Mouse (Mus musculus) neural tube, embryonic 13.5 days (tissue): ENCODE data around the gene Tex21. TPM values are rescaled to one million over a fixed set of nuclear protein-coding genes. Genes with fewer than 3 reads are reported as not detected.

Experiments used
- ATAC-seq: fragments of 200-750 bp; cut with Nextera tagmentation; 2 replicates; pipeline ENCODE4 v1.8.0; 2017; ENCODE audit warnings: low read depth, mild to moderate bottlenecking, moderate TSS enrichment, moderate library complexity
- H3K27ac ChIP-seq: fragments of 300-500 bp; sonication (generic); replicated peaks from 2 replicates; pipeline ENCODE4 v1.5.1; 2015; ENCODE audit warnings: moderate library complexity, mild to moderate bottlenecking, inconsistent platforms
- H3K27me3 ChIP-seq: fragments of 300-500 bp; sonication (generic); 2 replicates; pipeline ENCODE4 v1.6.1; 2015; ENCODE audit warnings: mild to moderate bottlenecking, inconsistent platforms
- H3K36me3 ChIP-seq: fragments of 300-500 bp; sonication (generic); 2 replicates; pipeline ENCODE4 v1.6.1; 2015; ENCODE audit warnings: mild to moderate bottlenecking, inconsistent platforms
- H3K4me1 ChIP-seq: fragments of 300-500 bp; sonication (generic); replicated peaks from 2 replicates; pipeline ENCODE4 v1.6.1; 2015; ENCODE audit warnings: inconsistent platforms
- H3K4me2 ChIP-seq: fragments of 300-500 bp; sonication (generic); 2 replicates; pipeline ENCODE4 v1.6.1; 2015; ENCODE audit warnings: inconsistent platforms, mild to moderate bottlenecking, moderate library complexity
- H3K4me3 ChIP-seq: fragments of 300-500 bp; sonication (generic); 2 replicates; pipeline ENCODE4 v1.5.1; 2015; ENCODE audit warnings: mild to moderate bottlenecking, inconsistent platforms
- H3K9ac ChIP-seq: fragments of 300-500 bp; sonication (generic); 2 replicates; pipeline ENCODE4 v1.6.1; 2015; ENCODE audit warnings: moderate library complexity, mild to moderate bottlenecking, inconsistent platforms
- H3K9me3 ChIP-seq: fragments of 300-500 bp; sonication (generic); 2 replicates; pipeline ENCODE4 v1.6.1; 2016; ENCODE audit warnings: inconsistent platforms
- WGBS: fragments of 180-500 bp; shearing (Covaris S2); methylation state at CpG from one replicate; pipeline ENCODE4 v1.1.7; 2015; 5-methylcytosine and 5-hydroxymethylcytosine counted together
- polyA plus RNA-seq: library from polyadenylated mRNA; unstranded; fragments of >200 nt; fragmentation: Nextera tagmentation; extraction: Ambion mirVana; gene quantifications from 2 replicates; pipeline ENCODE4 v1.2.1, GENCODE M21; 2015

The Tex21 gene
- polyA plus RNA-seq, 1 experiment from 2014 or later, result not detected

DNA sequence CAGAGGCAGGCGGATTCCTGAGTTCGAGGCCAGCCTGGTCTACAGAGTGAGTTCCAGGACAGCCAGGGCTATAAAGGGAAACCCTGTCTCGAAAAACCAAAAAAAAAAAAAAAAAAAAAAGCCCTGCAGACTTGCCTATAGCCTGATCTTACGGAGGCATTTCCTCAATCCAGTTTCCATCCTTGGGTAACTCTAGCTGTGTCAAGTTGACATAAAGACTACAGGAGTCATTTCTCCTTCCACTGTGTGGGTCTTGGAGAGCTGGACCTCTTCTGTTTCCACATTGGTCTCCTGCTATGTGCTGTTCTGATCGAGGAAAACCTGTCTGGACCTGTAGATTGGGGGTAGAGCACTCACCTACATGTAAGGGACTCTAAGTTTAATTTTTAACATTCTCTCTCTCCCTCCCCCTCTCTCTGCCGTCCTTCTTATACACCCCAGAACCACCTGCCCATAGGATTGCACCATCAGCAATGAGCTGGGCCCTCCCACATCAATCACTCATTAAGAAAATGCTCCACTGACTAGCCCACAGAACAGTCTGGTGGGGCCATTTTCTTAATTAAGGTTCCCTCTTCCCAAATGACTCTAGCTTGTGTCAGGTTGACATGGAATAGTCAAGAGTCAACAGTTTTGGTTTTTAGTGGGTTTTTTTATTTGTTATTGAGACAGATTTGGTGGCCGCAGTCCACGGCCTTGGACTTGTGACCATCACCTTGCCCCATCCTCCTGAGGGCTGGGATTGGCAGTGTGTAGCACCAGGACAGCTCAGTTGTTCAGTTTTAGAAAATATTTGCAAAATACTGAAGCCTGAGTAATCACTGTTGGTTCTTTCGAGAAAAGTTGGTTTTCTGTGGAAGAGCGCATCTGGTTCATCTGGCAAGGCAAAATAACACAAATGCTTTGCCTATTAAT lies 26.3 kb upstream of the Tex21 start:
- no peaks in the 10 kb centered on the region for H3K9me3 ChIP-seq
- no peak overlapping the region for H3K9ac ChIP-seq
- no peak overlapping the region for H3K4me3 ChIP-seq
- WGBS, result 94% methylated on average over 10 of the region's 10 CpGs
- no peak for ATAC-seq
- H3K36me3 ChIP-seq, result peaks cover 13% of the 10 kb centered on the region
- H3K4me2 ChIP-seq, result no peak overlapping the region
- no peaks in the 10 kb centered on the region for H3K27me3 ChIP-seq
- no peaks in the 10 kb centered on the region for H3K4me1 ChIP-seq
- no peak overlapping the region for H3K27ac ChIP-seq

DNA sequence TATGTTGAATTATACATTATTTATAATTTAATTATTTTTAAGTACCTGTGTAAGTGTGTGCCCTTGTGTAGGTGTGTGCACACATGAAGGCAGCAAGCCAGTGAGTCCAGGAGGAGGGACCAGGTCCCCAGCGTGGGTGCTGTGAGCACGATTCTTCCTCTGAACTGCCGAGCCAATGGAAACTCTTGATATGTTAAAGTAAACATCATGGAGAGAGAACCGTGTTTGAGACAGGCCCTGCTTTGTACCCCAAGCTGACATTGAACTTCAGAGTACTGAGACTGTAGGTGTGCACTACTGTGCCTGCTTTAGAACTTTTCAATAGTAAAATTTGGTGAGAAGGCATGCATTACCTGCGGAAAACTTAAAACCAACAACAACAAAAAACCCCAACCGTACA lies 25.0 kb upstream of the Tex21 start:
- Histone ChIP-seq H3K9ac (no peak overlapping the region), H3K4me3 (no peak overlapping the region), H3K4me2 (no peak overlapping the region), H3K36me3 (peaks cover 13% of the 10 kb centered on the region), H3K27me3 (no peaks in the 10 kb centered on the region), H3K27ac (no peak overlapping the region), H3K4me1 (no peaks in the 10 kb centered on the region), H3K9me3 (no peaks in the 10 kb centered on the region)
- 88% methylated on average over 6 of the region's 6 CpGs for WGBS
- ATAC-seq, result no peak

DNA sequence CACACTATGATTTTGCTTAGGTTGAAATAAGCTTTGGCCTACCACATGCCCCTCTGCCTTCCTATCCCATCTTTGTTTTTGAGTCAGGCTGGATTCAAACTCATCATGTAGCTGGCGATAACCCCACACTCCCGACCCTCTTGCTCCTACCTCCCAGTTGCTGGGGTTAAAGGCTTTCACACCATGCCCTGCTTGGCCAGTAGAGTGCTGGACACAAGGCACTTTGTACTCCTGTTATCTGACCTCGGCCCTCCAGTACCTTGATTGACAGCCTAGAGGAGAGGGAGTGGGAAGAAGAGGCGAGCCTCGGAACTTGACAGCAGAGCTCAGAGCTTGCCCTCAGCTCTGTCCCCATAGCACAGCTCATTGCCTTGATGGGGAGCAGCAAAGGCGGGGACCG lies 22.6 kb upstream of the Tex21 start:
- Histone ChIP-seq H3K27me3 (no peaks in the 10 kb centered on the region), H3K4me2 (no peak overlapping the region), H3K9ac (no peak overlapping the region), H3K4me3 (no peak overlapping the region), H3K27ac (no peak overlapping the region), H3K36me3 (peaks cover 10% of the 10 kb centered on the region), H3K9me3 (no peaks in the 10 kb centered on the region), H3K4me1 (no peaks in the 10 kb centered on the region)
- 85% methylated on average over 7 of the region's 7 CpGs for WGBS
- no peak for ATAC-seq

DNA sequence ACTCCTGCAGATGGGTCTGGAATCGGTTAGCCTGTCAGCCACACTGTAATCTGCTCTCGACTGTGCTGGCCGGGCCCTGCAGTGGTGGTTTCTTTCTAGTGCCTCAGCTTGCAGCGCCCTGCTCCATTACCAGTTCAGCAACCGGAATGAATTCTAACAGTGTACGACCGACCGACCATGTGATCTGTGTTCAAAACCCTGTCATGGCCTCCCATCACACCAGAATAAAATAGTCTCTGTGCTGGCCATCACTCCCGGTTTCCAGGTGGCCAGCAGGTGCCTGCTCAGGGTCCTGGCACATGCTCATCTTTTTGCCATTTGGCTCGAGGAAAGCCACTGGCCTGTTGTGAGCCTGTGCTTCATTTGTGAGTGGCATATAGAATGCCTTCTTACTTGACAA lies 22.1 kb upstream of the Tex21 start:
- WGBS, result 80% methylated on average over 10 of the region's 10 CpGs
- H3K4me1 ChIP-seq, result no peaks in the 10 kb centered on the region
- no peak overlapping the region for H3K4me3 ChIP-seq
- peaks cover 10% of the 10 kb centered on the region for H3K36me3 ChIP-seq
- H3K27ac ChIP-seq, result no peak overlapping the region
- no peak overlapping the region for H3K9ac ChIP-seq
- no peak overlapping the region for H3K4me2 ChIP-seq
- H3K9me3 ChIP-seq, result no peaks in the 10 kb centered on the region
- ATAC-seq, result no peak
- H3K27me3 ChIP-seq, result no peaks in the 10 kb centered on the region

DNA sequence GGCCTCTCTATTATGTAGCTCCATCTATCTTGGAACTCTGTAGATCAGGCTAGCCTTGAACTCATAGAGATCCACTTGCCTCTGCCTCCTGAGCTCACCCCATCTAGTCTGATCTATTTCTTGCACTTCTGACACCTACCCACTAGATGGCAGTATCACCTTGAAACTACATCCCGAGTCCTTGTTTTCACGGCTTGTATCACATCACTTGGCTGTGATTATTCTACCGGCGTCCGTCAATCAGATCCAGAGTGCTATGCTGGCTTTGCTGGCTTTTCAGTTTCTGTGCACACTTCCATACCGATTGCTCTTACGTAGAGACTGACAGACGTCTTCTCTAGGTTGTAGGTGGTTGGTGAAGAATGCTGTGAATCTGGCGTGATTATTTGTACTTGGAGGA lies 20.3 kb upstream of the Tex21 start:
- no peaks in the 10 kb centered on the region for H3K4me1 ChIP-seq
- 82% methylated on average over 9 of the region's 9 CpGs for WGBS
- H3K9me3 ChIP-seq, result no peaks in the 10 kb centered on the region
- H3K27ac ChIP-seq, result no peak overlapping the region
- no peaks in the 10 kb centered on the region for H3K27me3 ChIP-seq
- no peak overlapping the region for H3K9ac ChIP-seq
- no peak for ATAC-seq
- no peak overlapping the region for H3K4me3 ChIP-seq
- H3K36me3 ChIP-seq, result peaks cover 2% of the 10 kb centered on the region
- no peak overlapping the region for H3K4me2 ChIP-seq

DNA sequence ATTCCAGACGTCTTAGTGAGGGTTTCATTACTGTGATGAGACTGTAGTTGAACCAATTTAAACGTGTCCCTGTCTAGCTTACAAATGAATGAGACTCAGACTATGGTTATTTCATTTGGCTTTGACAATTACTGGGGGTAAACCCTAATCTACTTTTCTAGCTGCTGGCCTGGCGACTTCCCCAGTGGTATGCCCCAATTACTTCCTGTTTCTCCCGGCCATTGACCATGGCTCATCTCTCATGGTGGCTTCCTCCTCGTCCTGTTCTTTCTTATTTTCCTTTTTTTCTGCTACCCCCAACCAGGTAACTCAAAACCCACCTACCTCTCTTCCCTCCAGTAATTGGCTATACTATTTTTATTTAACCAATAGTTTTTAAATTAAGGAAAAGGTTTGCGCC lies 18.5 kb upstream of the Tex21 start:
- H3K4me2 ChIP-seq, result no peak overlapping the region
- H3K4me1 ChIP-seq, result no peaks in the 10 kb centered on the region
- H3K9me3 ChIP-seq, result no peaks in the 10 kb centered on the region
- 84% methylated on average over 6 of the region's 6 CpGs for WGBS
- ATAC-seq, result no peak
- no peak overlapping the region for H3K4me3 ChIP-seq
- no peak overlapping the region for H3K9ac ChIP-seq
- H3K27me3 ChIP-seq, result no peaks in the 10 kb centered on the region
- H3K36me3 ChIP-seq, result no peaks in the 10 kb centered on the region; the same call in 1 of the 2 replicates
- no peak overlapping the region for H3K27ac ChIP-seq

DNA sequence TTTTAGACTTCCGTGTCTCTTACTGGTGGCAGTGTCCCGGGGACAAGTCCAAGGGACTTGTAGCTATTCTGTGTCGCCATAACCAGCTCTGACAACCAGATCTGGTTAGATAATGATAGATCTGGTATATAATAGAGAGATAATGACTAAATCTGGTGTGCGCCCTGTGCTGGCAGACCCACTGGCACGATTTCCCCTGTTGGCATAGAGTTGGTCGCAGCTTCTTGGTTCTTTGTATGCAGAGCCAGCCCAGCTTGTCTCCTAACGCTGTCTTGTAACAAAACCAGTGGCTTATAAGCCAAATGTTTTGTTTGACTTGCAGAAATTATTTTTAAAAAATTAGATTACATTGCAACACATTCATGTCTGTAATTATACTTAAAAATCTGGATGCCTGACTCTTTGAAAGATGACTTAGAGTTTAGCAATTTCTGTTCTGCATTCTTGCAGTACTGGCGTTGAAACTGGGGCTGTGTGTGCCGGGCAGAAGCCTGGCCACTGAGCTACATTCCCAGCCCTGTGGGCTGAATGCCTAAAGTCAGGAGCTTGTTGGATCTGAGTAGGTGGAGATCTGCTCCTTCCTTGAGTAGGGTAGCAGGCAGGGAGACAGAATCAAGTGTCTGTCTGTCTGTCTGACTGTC lies 17.9 kb upstream of the Tex21 start:
- Histone ChIP-seq H3K36me3 (no peaks in the 10 kb centered on the region; the same call in 1 of the 2 replicates), H3K4me1 (no peaks in the 10 kb centered on the region), H3K9me3 (no peaks in the 10 kb centered on the region), H3K27me3 (no peaks in the 10 kb centered on the region), H3K27ac (no peak overlapping the region), H3K9ac (no peak overlapping the region), H3K4me2 (no peak overlapping the region), H3K4me3 (no peak overlapping the region)
- no peak for ATAC-seq
- 89% methylated on average over 9 of the region's 9 CpGs for WGBS

DNA sequence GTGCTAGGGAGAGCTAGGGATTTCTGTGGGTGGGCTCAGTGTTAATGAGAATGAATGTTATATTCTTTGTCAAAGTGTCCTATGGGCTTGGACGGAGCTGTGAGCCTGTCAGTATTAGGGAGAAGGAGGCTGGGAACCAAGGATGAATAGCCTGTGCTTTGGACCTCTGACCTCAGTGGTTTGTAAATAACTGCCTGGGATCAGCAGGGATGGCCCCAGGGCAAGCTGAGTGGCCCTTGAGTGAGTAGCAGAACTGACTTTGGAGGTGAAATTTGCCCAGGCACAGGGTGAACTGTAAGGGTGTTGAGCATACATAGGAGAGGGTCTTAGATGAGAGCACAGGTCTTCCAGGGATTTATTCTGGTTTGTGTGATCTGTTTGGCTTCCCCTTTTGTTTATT lies 17.3 kb upstream of the Tex21 start:
- WGBS, result 39% methylated on average over 1 of the region's 1 CpGs
- no peaks in the 10 kb centered on the region for H3K27me3 ChIP-seq
- ATAC-seq, result no peak
- no peak overlapping the region for H3K9ac ChIP-seq
- no peaks in the 10 kb centered on the region for H3K4me1 ChIP-seq
- no peak overlapping the region for H3K4me2 ChIP-seq
- H3K27ac ChIP-seq, result no peak overlapping the region
- no peaks in the 10 kb centered on the region; the same call in 1 of the 2 replicates for H3K36me3 ChIP-seq
- H3K4me3 ChIP-seq, result no peak overlapping the region
- H3K9me3 ChIP-seq, result no peaks in the 10 kb centered on the region

DNA sequence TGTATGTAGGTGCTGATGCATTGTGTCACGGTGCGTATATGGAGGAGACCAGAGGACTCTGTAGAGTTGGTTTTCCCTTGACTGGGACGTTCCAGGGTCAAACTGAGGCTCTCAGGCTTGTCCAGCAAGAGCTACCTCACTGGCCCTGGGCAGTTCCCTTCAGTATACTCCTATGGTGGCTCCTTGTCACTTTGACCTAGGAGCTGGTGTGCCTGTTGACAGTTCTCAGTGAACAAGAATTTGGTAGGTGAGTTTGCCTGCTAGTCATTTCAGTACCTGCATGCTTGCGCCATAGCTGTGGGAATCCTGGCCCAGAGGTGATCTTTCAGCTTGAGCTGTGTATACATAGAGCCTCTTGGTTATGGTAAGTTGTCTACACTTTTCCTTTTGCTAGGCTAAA lies 16.4 kb upstream of the Tex21 start:
- WGBS, result 97% methylated on average over 4 of the region's 4 CpGs
- no peak for ATAC-seq
- H3K9me3 ChIP-seq, result no peaks in the 10 kb centered on the region
- H3K4me2 ChIP-seq, result no peak overlapping the region
- H3K9ac ChIP-seq, result no peak overlapping the region
- H3K4me3 ChIP-seq, result no peak overlapping the region
- H3K36me3 ChIP-seq, result no peaks in the 10 kb centered on the region; the same call in 1 of the 2 replicates
- no peak overlapping the region for H3K27ac ChIP-seq
- no peaks in the 10 kb centered on the region for H3K27me3 ChIP-seq
- H3K4me1 ChIP-seq, result no peaks in the 10 kb centered on the region

DNA sequence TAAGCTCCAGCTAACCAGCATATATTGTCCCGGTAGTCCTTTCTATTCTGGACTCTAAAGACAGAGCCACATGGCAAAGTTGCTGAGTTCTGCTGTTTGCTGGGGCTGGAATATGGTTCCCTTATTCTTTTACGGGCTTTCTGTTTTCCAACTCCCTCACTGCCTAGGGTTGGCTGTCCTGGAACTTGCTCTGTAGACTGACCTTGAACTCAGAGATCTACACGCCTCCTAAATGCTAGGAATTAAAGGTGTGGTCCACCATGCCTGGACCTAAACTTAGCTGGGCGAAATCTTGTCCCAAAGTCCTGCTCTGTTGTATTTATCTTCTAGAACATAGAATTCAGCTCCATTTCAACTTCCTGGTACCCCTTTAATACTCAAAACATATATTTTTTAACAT lies 15.0 kb upstream of the Tex21 start:
- WGBS, result 94% methylated on average over 4 of the region's 4 CpGs
- peaks cover 3% of the 10 kb centered on the region; the same call in 1 of the 2 replicates for H3K4me1 ChIP-seq

DNA sequence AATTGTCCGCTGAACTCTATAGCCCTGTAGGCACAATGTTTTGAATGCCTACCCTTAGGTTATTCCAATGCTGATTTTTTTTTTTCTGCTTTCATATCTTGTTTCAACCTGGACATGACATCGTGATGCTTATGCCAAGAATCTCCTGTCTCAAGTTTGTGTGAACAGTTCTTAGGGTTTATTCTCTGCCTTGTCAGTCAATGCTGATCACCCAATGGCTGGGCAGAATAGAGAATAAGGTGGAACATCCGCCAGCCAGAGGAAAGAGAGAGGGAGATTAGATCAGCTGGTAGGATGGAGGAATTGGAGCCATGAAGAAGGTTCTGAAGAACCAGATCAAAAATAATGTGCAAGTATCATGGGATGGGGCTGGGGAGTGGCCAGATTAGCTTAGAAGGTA lies 14.1 kb upstream of the Tex21 start:
- Histone ChIP-seq H3K36me3 (no peaks in the 10 kb centered on the region), H3K9ac (no peak overlapping the region), H3K9me3 (no peaks in the 10 kb centered on the region), H3K4me2 (no peak overlapping the region), H3K4me3 (no peak overlapping the region), H3K4me1 (peaks cover 12% of the 10 kb centered on the region), H3K27ac (no peak overlapping the region), H3K27me3 (peaks cover 11% of the 10 kb centered on the region)
- no peak for ATAC-seq
- WGBS, result 91% methylated on average over 3 of the region's 3 CpGs

More for the DNA sequence above, 15.0 kb upstream of the Tex21 start:
- no peak overlapping the region for H3K9ac ChIP-seq
- no peak overlapping the region for H3K4me3 ChIP-seq
- no peaks in the 10 kb centered on the region for H3K9me3 ChIP-seq
- no peak overlapping the region for H3K4me2 ChIP-seq
- no peaks in the 10 kb centered on the region; the same call in 1 of the 2 replicates for H3K36me3 ChIP-seq
- H3K27ac ChIP-seq, result no peak overlapping the region
- no peak for ATAC-seq
- peaks cover 4% of the 10 kb centered on the region; the same call in 1 of the 2 replicates for H3K27me3 ChIP-seq

DNA sequence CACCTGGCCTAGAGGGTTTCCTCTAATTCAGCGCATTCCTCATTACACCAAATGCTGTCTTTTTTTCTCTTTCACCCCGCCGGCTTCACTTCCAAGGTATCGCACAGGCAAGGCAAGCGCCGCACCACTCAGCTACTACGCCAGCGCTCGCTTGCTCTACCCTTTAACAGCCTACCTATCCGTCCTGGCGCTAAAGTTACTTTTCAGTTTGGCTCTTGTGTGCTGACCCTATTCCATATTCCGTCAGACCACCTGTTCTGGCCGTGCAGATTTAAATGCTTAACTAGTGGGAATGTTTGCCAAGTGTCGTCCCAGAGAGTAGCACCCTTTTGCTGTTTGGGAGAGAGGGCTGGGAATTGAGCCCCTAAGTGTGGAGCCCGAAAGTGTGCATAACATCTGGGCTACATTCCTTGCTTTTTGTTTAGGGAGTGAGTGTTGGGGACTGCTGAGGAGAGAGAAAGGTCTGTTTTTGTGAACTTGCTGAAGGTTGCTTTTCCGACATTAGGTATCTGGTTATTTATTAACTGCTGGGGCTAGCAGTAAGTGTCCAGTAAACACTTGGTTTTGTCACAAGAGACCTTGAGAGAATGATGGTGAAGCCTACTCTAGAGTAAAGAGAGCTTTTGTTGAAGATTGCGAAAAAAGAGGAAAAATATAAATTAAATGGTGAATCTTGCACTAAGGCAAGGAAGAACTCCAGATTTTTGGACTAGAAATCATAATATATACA lies 9.7 kb upstream of the Tex21 start:
- Histone ChIP-seq H3K27me3 (peaks cover 11% of the 10 kb centered on the region), H3K4me3 (peak overlapping the region; percentile 62), H3K9ac (peak overlapping the region; percentile 78), H3K36me3 (no peaks in the 10 kb centered on the region), H3K4me2 (peak overlapping the region; percentile 75), H3K27ac (no peak overlapping the region), H3K4me1 (peaks cover 19% of the 10 kb centered on the region), H3K9me3 (no peaks in the 10 kb centered on the region)
- WGBS, result 5% methylated on average over 17 of the region's 17 CpGs
- ATAC-seq, result no peak
